Mouse (Mus musculus) naive thymus-derived CD4-positive, alpha-beta T cell, adult 2 months (primary cell): ENCODE data around the gene Rin1.
"Not testable (repeated sequence)": the region's sequence is repeated elsewhere in the genome, so short reads cannot be mapped to it uniquely, and the experiment has no call there.

Experiments
- DNase-seq: peaks from one replicate; pipeline ENCODE4 v3.0.0-alpha.2; 2011; ENCODE audit warnings: low read depth

Gene Rin1

GRCm38 (mm10) chr19:5050047-5050905, at the start of gene Rin1:
Gene Rin1, plus strand, starts transcription at chr19:5050481.
- peak; percentile 60 for DNase-seq

- peak; percentile 87 for DNase-seq
Measured at GRCm38 (mm10) chr19:5001666-5002406, 48.4 kb upstream of the Rin1 start.

- DNase-seq: not testable (repeated sequence)
Measured at GRCm38 (mm10) chr19:5003644-5004043, 46.6 kb upstream of the Rin1 start.

GRCm38 (mm10) chr19:5004925-5005324, 45.4 kb upstream of the Rin1 start:
- DNase-seq: no peak

GRCm38 (mm10) chr19:5013138-5013537, 37.1 kb upstream of the Rin1 start:
- DNase-seq: no peak

- DNase-seq: peak; percentile 82
Measured at GRCm38 (mm10) chr19:5014961-5015398, 35.3 kb upstream of the Rin1 start.

- no peak for DNase-seq
Measured at GRCm38 (mm10) chr19:5016221-5016742, 34.0 kb upstream of the Rin1 start.

- peak; percentile 86 for DNase-seq
Measured at GRCm38 (mm10) chr19:5016782-5017181, 33.5 kb upstream of the Rin1 start.

GRCm38 (mm10) chr19:5017611-5018010, 32.7 kb upstream of the Rin1 start:
- DNase-seq: no peak

GRCm38 (mm10) chr19:5018191-5018590, 32.1 kb upstream of the Rin1 start:
- DNase-seq: no peak

- DNase-seq: no peak
Measured at GRCm38 (mm10) chr19:5021416-5021815, 28.9 kb upstream of the Rin1 start.

- DNase-seq: peak; percentile 88
Measured at GRCm38 (mm10) chr19:5023621-5024479, 26.4 kb upstream of the Rin1 start, which contains the start of gene Slc29a2. Gene Slc29a2, plus strand, starts transcription at chr19:5023860.

GRCm38 (mm10) chr19:5026111-5026510, 24.2 kb upstream of the Rin1 start:
- DNase-seq: no peak

- no peak for DNase-seq
Measured at GRCm38 (mm10) chr19:5032686-5033085, 17.6 kb upstream of the Rin1 start.

- no peak for DNase-seq
Measured at GRCm38 (mm10) chr19:5036577-5036976, 13.7 kb upstream of the Rin1 start.

- peak; percentile 59 for DNase-seq
Measured at GRCm38 (mm10) chr19:5037678-5038571, 12.4 kb upstream of the Rin1 start.

- DNase-seq: peak; percentile 88
Measured at GRCm38 (mm10) chr19:5038709-5039156, 11.5 kb upstream of the Rin1 start, which contains the start of the genes B4gat1 and AC124502.3. Gene B4gat1, plus strand, starts transcription at chr19:5038826. Gene AC124502.3, plus strand, starts transcription at chr19:5038891.

GRCm38 (mm10) chr19:5039301-5040114, 10.8 kb upstream of the Rin1 start:
- no peak for DNase-seq

- DNase-seq: peak; percentile 90
Measured at GRCm38 (mm10) chr19:5040862-5041523, 9.3 kb upstream of the Rin1 start, which contains the start of gene Brms1. Gene Brms1, plus strand, starts transcription at chr19:5041354.
